Mouse (Mus musculus) cerebellum, adult 8-10 months (tissue): ENCODE results near the gene Agbl4.

Experiments used
- DNase-seq: peaks from one replicate; pipeline ENCODE4 v3.0.0; 2022

Agbl4 gene

GRCm38 (mm10) chr4:111594655-111595295 is 1197.3 kb downstream of the Agbl4 start:
- DNase-seq = no peak

GRCm38 (mm10) chr4:111597249-111597661 is 1199.8 kb downstream of the Agbl4 start:
- no peak for DNase-seq

GRCm38 (mm10) chr4:111597986-111598385 is 1200.5 kb downstream of the Agbl4 start:
- DNase-seq = no peak

GRCm38 (mm10) chr4:111603194-111603593 is 1205.7 kb downstream of the Agbl4 start:
- no peak for DNase-seq

- DNase-seq = no peak
Measured at GRCm38 (mm10) chr4:111607826-111608500, 1210.5 kb downstream of the Agbl4 start.

GRCm38 (mm10) chr4:111621865-111622264 is 1224.4 kb downstream of the Agbl4 start:
- DNase-seq = no peak

GRCm38 (mm10) chr4:111624914-111625313 is 1227.5 kb downstream of the Agbl4 start:
- DNase-seq = no peak

GRCm38 (mm10) chr4:111626118-111626830 is 1228.8 kb downstream of the Agbl4 start:
- peak; percentile 28 for DNase-seq

- no peak for DNase-seq
Measured at GRCm38 (mm10) chr4:111632615-111633014, 1235.2 kb downstream of the Agbl4 start.

GRCm38 (mm10) chr4:111635538-111636124 is 1238.2 kb downstream of the Agbl4 start:
- DNase-seq = no peak

- DNase-seq = no peak
Measured at GRCm38 (mm10) chr4:111638948-111639708, 1241.7 kb downstream of the Agbl4 start.

GRCm38 (mm10) chr4:111645117-111645830 is 1247.8 kb downstream of the Agbl4 start:
- DNase-seq = no peak

- DNase-seq = no peak
Measured at GRCm38 (mm10) chr4:111645831-111646166, 1248.3 kb downstream of the Agbl4 start.

- no peak for DNase-seq
Measured at GRCm38 (mm10) chr4:111653451-111653850, 1256.0 kb downstream of the Agbl4 start.

- DNase-seq = no peak
Measured at GRCm38 (mm10) chr4:111663730-111664129, 1266.3 kb downstream of the Agbl4 start.

GRCm38 (mm10) chr4:111664146-111664545 is 1266.7 kb downstream of the Agbl4 start:
- DNase-seq = no peak

- DNase-seq = no peak
Measured at GRCm38 (mm10) chr4:111666713-111667112, 1269.3 kb downstream of the Agbl4 start.

GRCm38 (mm10) chr4:111669369-111669768 is 1271.9 kb downstream of the Agbl4 start:
- DNase-seq = no peak

- DNase-seq = no peak
Measured at GRCm38 (mm10) chr4:111670566-111671421, 1273.3 kb downstream of the Agbl4 start.

- DNase-seq = no peak
Measured at GRCm38 (mm10) chr4:111671440-111671839, 1274.0 kb downstream of the Agbl4 start.

- DNase-seq = no peak
Measured at GRCm38 (mm10) chr4:111673904-111674303, 1276.4 kb downstream of the Agbl4 start.
